Mouse (Mus musculus) cerebellum, adult 2 months (tissue): ENCODE measurements around the gene E430018J23Rik.

Source experiments
- CTCF ChIP-seq: fragments of 200-500 bp; IDR thresholded peaks from 2 replicates; pipeline ENCODE4 v1.5.1; 2011; ENCODE audit warnings: low read depth, mild to moderate bottlenecking, control low read depth, low read length, moderate library complexity, borderline replicate concordance; ENCODE audit not compliant: insufficient read depth
- POLR2A ChIP-seq: fragments of 200-500 bp; IDR thresholded peaks from 2 replicates; pipeline ENCODE4 v1.6.1; 2011; ENCODE audit warnings: low read length, control low read depth, borderline replicate concordance; ENCODE audit not compliant: insufficient read depth

- TF ChIP-seq CTCF: no peak
- peak; percentile 83; the same call in 1 of the 2 replicates for TF ChIP-seq POLR2A
Measured at GRCm38 (mm10) chr7:127345512-127346325, 47.7 kb downstream of the E430018J23Rik start, which contains the start of gene Zfp768.
